Mouse (Mus musculus): Measurements from ENCODE around the gene Lrrc8a. TPM values are rescaled to one million over a fixed set of nuclear protein-coding genes. Genes with fewer than 3 reads are reported as not detected.

Lrrc8a gene
- polyA plus RNA-seq, 1 experiment from 2014 or later = 45.9 TPM

DNA sequence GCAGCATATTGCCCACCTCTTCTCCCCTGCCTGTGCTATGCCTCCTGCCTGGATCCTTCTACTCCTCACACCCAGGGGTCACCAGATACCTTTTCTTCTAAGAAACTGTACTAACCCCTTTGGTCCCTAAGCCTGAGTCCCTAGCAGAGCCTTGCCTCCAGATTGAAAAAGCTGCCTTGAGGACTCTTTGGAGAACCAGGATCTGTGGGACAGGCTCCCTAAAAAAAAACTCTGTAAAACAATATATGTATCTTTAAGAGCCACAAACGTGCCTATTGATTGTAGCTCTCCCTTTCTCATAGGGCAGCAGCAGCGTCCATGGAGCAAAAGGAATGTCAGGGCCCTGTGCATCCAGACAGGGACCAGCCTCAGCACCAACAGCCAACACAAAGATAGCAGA, 2.8 kb downstream of the Lrrc8a start, which contains the start of gene Gm28035:
Gene Gm28035 (plus strand): TSS at position 301 of the 400 bp plus-strand sequence.
- no peak within 1 kb of the TSS for H3K27ac ChIP-seq
- no peak for ATAC-seq (ENCODE audit: insufficient number of reproducible peaks, insufficient read depth, low FRiP score, low TSS enrichment, low read depth)
- H3K4me2 ChIP-seq = peak within 1 kb of the TSS; percentile 88
- H3K9ac ChIP-seq = peak within 1 kb of the TSS; percentile 77
- H3K27me3 ChIP-seq = no peaks in the 10 kb centered on the region
- H3K9me3 ChIP-seq = no peaks in the 10 kb centered on the region
- H3K4me3 ChIP-seq = peak within 1 kb of the TSS; percentile 71; the same call in 1 of the 2 replicates
- WGBS = 87% methylated on average over 2 of the region's 2 CpGs
- peaks cover 23% of the 10 kb centered on the region for H3K4me1 ChIP-seq
- H3K36me3 ChIP-seq = peaks cover 46% of the 10 kb centered on the region

DNA sequence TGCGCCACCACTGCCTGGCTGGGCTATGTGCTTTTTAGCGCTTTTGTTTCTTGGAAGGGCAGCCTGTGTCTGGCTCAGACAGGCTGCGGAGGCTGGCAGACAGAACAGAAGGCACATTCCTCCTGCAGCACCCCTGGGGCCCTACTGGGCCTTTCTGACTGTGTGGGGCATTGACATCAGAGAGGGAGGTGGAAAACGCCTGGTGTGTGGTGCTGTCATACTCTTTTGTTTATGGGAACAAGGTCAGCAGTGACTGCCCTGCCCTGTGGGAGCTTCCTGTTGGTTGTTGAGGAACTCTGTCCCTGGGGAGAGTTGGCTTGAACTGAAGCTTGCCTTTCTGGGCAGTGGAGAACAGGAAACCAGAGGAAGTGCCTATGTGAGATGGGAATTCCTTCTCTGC, 5.0 kb downstream of the Lrrc8a start:
- Histone ChIP-seq H3K9ac (no peak overlapping the region), H3K4me1 (peaks cover 23% of the 10 kb centered on the region), H3K27me3 (no peaks in the 10 kb centered on the region), H3K36me3 (peaks cover 58% of the 10 kb centered on the region), H3K9me3 (no peaks in the 10 kb centered on the region), H3K27ac (no peak overlapping the region), H3K4me2 (no peak overlapping the region), H3K4me3 (no peak overlapping the region)
- 44% methylated on average over 4 of the region's 4 CpGs for WGBS
- ATAC-seq (ENCODE audit: insufficient number of reproducible peaks, insufficient read depth, low FRiP score, low TSS enrichment, low read depth) = no peak

DNA sequence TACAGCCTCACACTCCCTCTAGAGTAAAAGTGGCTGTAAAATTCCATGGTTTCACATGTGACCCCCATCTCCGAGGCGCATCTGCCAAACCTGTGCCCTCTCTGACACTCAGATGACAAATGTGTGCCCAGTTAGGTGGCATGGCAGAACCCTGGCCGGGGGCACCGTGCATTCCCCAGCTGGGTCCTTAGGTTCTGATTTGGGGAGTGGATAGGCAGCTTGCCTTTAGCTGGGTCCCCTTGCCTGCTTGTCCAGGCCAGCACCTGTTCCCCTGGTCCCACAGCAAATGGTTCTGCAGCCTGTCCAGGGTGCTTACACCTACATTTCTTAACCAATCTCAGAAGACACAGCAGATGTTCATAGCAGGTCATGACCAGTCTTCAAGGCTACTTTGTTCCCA, 5.9 kb downstream of the Lrrc8a start:
- WGBS = 96% methylated on average over 4 of the region's 4 CpGs
- no peak overlapping the region for H3K4me2 ChIP-seq
- H3K4me1 ChIP-seq = peaks cover 20% of the 10 kb centered on the region
- H3K4me3 ChIP-seq = no peak overlapping the region
- no peak overlapping the region for H3K27ac ChIP-seq
- peaks cover 63% of the 10 kb centered on the region for H3K36me3 ChIP-seq
- no peak overlapping the region for H3K9ac ChIP-seq
- ATAC-seq (ENCODE audit: insufficient number of reproducible peaks, insufficient read depth, low FRiP score, low TSS enrichment, low read depth) = no peak
- H3K27me3 ChIP-seq = no peaks in the 10 kb centered on the region
- no peaks in the 10 kb centered on the region for H3K9me3 ChIP-seq

DNA sequence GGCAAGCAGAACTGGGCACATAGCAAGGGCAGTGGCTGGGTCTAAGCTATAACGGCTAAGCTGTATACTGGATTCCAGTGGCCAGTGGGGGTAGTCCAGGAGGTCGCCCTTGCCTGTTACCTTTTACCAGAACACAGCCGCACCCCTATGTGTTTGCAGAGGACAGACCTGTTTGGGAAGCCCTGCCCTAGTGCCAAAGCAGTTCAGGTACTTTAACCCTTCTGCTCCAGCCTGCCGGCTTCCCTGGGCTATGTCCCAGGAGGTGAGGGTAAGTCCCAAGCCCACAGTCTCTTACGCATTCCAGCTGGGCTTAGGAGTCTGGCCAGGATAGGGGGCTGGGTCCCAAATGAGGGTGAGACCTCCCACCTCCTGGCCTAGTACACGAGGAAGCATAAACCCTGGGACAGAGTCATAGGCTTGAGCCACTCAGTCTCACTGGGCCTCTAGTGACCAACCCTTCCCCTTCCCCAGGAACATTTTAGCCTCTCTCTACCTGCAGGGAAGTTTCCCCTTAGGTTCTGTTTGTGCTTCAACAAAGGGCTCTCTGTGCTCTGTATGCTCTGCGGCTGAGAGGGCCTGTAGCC, 7.2 kb downstream of the Lrrc8a start:
- H3K4me2 ChIP-seq = no peak overlapping the region
- peaks cover 7% of the 10 kb centered on the region for H3K4me1 ChIP-seq
- 0 out of 2 replicates have a peak overlapping the region, but pooled peaks have one; percentile 7 for H3K27ac ChIP-seq
- H3K36me3 ChIP-seq = peaks cover 75% of the 10 kb centered on the region
- H3K27me3 ChIP-seq = no peaks in the 10 kb centered on the region
- H3K9ac ChIP-seq = no peak overlapping the region
- WGBS = 54% methylated on average over 7 of the region's 7 CpGs
- ATAC-seq (ENCODE audit: insufficient number of reproducible peaks, insufficient read depth, low FRiP score, low TSS enrichment, low read depth) = no peak
- H3K4me3 ChIP-seq = no peak overlapping the region
- H3K9me3 ChIP-seq = no peaks in the 10 kb centered on the region

DNA sequence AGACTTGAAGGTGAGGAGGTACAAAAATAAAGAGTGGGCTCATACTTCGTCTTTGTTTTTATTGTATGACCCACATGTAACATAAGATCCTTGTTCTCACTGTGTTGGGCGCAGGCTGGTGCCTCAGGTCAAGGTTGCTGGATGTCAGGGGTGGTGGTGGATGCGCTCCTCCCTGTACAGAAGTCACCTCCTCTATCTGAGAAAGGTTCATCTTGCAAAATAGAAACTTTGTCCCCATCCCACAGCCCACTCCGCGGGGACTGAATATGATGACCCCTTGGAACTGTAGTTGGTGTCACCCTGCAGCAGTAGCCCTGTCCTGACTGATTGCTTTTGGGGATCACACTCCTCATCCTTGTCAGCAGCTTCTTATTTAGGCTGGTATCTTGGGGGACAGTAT, 9.5 kb downstream of the Lrrc8a start:
- Histone ChIP-seq H3K9ac (no peak overlapping the region), H3K4me1 (peaks cover 13% of the 10 kb centered on the region), H3K4me3 (no peak overlapping the region), H3K36me3 (peaks cover 79% of the 10 kb centered on the region), H3K27me3 (no peaks in the 10 kb centered on the region), H3K27ac (no peak overlapping the region), H3K9me3 (no peaks in the 10 kb centered on the region), H3K4me2 (no peak overlapping the region)
- WGBS = 86% methylated on average over 5 of the region's 5 CpGs
- ATAC-seq (ENCODE audit: insufficient number of reproducible peaks, insufficient read depth, low FRiP score, low TSS enrichment, low read depth) = no peak

DNA sequence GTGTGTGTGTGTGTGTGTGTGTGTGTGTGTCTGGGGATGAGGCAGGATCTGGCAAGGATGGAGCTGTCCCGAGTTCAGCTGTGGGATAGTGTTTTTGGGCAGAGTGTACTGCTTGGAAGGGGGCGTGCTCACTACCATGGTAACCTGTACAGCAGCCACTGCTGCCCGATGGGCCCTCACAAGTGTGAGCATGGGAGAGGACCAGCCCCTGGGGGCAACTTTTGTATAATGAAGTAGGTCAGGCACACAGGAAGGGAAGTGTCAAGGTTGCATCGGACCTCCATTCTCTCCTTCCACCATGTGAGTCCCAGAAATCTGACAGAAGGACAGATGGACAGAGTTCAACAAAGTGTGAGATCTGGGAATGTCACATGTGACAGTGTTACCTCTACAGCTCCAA, 10.2 kb downstream of the Lrrc8a start:
- H3K36me3 ChIP-seq = peaks cover 79% of the 10 kb centered on the region
- no peak for ATAC-seq (ENCODE audit: insufficient number of reproducible peaks, insufficient read depth, low FRiP score, low TSS enrichment, low read depth)
- WGBS = 64% methylated on average over 4 of the region's 4 CpGs

DNA sequence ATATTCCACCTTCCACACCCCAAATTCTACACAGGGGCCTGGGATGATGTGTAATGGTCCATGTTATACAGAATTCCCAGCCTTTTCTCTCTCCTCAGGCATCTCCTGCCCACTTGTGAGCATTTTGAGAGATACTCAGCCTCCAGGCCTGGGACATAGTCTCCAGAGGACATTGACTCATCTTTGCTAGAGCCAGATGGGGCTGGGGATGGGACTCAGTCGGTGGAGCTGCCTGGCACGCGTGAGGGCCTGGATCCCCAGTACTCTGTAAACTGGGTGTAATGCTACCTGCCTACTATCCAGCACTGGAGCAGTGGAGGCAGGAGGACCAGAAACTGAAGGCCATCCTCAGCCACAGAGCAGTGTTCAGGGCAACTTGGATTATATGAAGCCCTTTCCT, 11.7 kb downstream of the Lrrc8a start:
- Histone ChIP-seq H3K4me1 (peaks cover 16% of the 10 kb centered on the region), H3K4me3 (no peak overlapping the region), H3K27me3 (no peaks in the 10 kb centered on the region), H3K4me2 (no peak overlapping the region), H3K27ac (no peak overlapping the region), H3K36me3 (peaks cover 75% of the 10 kb centered on the region), H3K9ac (0 out of 2 replicates have a peak overlapping the region, but pooled peaks have one; percentile 21), H3K9me3 (no peaks in the 10 kb centered on the region)
- no peak for ATAC-seq (ENCODE audit: insufficient number of reproducible peaks, insufficient read depth, low FRiP score, low TSS enrichment, low read depth)
- WGBS = 98% methylated on average over 3 of the region's 3 CpGs

More for the DNA sequence above, 10.2 kb downstream of the Lrrc8a start:
- Histone ChIP-seq H3K27ac (no peak overlapping the region), H3K4me1 (peaks cover 14% of the 10 kb centered on the region), H3K9ac (no peak overlapping the region), H3K27me3 (no peaks in the 10 kb centered on the region), H3K4me3 (no peak overlapping the region), H3K4me2 (no peak overlapping the region), H3K9me3 (no peaks in the 10 kb centered on the region)

DNA sequence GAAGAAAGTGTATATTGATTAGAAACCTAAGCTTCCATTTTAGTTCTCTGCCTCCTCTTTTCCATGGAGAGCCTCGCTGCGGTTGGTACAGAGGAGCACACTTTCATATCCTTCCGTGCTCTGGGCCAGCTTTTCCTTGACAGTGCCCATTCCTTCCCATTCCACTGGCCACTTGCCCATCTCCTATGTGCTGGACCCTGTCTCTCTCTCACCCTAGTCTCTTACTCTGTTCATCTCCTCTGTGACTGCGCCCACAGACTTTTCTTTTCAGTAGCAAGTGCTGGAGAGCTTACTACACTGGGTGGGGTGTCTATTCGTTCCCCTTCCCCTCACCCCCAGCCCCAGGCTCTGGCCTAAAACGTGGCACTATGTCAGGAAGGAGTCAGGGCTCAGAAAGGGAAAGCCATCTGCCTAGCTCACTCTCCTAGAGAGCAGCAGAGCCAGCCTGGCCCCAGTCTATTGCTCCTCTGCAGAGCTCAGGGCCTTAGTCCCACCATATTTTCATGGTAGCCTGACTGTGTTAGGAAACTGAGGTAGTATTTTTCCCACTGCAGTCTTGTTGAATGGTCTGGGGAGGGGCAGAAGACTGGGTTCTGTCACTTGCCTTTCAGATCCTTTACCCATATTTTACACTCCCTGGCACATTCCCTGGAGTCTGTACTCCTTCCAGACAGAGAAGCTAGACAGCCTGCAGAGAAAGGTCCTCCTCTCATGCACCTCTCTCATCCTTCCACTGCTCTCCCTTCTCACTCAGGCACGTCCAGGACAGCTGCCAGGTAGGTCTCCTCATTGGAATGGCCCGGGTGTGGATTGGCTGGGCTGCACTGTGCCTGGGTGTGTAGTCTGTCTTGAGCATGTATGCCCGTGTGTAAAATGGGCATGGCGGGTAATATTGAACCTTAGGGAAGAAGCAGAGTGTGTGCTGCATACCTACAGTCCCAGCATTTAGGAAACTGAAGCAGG, 12.9 kb downstream of the Lrrc8a start:
- Histone ChIP-seq H3K27me3 (no peaks in the 10 kb centered on the region), H3K36me3 (peaks cover 77% of the 10 kb centered on the region), H3K9me3 (no peaks in the 10 kb centered on the region), H3K4me2 (no peak overlapping the region), H3K27ac (no peak overlapping the region), H3K4me1 (peaks cover 14% of the 10 kb centered on the region), H3K9ac (no peak overlapping the region), H3K4me3 (no peak overlapping the region)
- no peak for ATAC-seq (ENCODE audit: insufficient number of reproducible peaks, insufficient read depth, low FRiP score, low TSS enrichment, low read depth)
- 87% methylated on average over 10 of the region's 10 CpGs for WGBS

DNA sequence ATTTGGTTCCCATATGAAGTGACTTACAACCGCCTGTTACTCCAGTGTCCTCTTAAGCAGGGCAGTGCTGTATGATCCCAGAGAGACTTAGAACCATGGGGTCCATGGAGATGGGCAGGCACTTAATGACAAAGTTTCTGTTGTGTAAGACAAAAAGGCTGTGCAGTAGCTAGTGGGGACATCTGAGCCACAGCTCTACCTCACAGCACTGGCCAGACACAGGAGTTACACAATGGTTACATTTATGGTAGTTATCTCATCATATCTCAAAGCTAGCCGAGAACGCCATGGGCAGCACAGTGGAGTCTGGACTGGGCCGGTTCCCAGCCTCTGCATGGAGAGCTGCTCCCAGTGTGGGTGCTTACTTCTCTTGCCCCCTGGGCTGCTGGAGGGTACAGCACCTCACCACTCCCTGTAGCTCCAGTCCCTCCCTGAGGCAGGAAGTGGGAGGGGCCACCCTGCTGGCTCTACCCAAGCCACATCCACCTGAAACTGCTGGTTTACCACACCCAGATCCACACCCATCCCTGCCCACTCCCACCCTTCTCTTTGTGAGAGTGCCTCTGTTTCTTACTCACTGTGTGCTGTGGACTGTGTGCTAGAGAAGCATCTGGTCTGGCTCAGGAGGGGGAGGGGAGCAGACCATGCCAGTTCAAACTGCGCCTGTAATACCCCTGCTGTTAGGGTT, 14.0 kb downstream of the Lrrc8a start:
- Histone ChIP-seq H3K36me3 (peaks cover 78% of the 10 kb centered on the region), H3K4me2 (no peak overlapping the region), H3K27me3 (no peaks in the 10 kb centered on the region), H3K27ac (peak overlapping the region; percentile 22; the same call in 1 of the 2 replicates), H3K4me1 (peaks cover 11% of the 10 kb centered on the region), H3K9me3 (no peaks in the 10 kb centered on the region), H3K9ac (no peak overlapping the region), H3K4me3 (no peak overlapping the region)
- 78% methylated on average over 5 of the region's 5 CpGs for WGBS
- no peak; the same call in 1 of the 2 replicates for ATAC-seq (ENCODE audit: insufficient number of reproducible peaks, insufficient read depth, low FRiP score, low TSS enrichment, low read depth)

DNA sequence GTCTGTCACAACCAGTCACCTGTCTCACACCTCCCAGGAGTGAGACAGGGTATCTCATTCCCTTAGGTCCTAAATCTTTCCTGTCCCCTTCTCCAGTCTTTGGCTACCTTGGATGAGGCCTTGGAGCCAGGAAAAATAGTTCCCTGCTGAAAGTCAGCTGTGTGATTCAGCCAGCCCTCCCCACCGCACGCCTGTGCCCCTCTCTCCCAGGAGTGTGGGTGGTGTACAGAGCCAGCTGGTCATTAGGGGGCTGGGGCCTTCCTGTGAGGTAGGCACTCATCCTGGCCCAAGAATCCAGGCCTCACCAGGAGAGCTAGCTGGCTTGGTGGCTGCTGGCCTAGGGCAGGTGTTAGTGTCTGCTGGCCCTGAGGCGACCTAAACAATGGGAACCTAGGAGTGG, 15.0 kb downstream of the Lrrc8a start:
- 73% methylated on average over 3 of the region's 3 CpGs for WGBS
- H3K4me1 ChIP-seq = peaks cover 11% of the 10 kb centered on the region
- H3K36me3 ChIP-seq = peaks cover 88% of the 10 kb centered on the region
- no peaks in the 10 kb centered on the region for H3K9me3 ChIP-seq
- no peak overlapping the region for H3K27ac ChIP-seq
- no peaks in the 10 kb centered on the region for H3K27me3 ChIP-seq
- no peak overlapping the region for H3K4me2 ChIP-seq
- no peak overlapping the region for H3K9ac ChIP-seq
- ATAC-seq (ENCODE audit: insufficient number of reproducible peaks, insufficient read depth, low FRiP score, low TSS enrichment, low read depth) = no peak
- H3K4me3 ChIP-seq = no peak overlapping the region

DNA sequence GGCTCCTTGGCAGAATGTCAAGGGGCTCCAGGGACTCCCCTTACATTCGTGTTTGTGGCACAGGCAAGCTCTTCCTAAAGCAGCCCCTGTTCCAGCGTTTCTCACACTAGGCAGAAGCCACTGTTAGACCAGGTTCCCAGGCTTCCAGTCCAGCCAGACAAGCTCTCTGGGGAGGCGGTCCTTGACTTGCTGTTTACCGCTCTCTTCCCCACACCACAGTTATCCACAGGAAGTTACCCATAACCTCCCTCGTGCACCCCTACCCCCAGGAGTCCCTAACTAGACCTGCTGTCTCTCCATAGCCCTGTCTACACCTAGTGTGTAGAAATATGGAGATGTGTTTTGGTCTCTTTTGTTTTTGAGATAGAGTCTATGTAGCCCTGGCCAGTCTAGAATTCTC, 16.3 kb downstream of the Lrrc8a start:
- H3K4me1 ChIP-seq = peaks cover 11% of the 10 kb centered on the region
- no peaks in the 10 kb centered on the region for H3K9me3 ChIP-seq
- H3K9ac ChIP-seq = no peak overlapping the region
- ATAC-seq (ENCODE audit: insufficient number of reproducible peaks, insufficient read depth, low FRiP score, low TSS enrichment, low read depth) = no peak
- WGBS = 80% methylated on average over 5 of the region's 5 CpGs
- H3K36me3 ChIP-seq = peaks cover 93% of the 10 kb centered on the region
- no peak overlapping the region for H3K4me3 ChIP-seq
- H3K27me3 ChIP-seq = no peaks in the 10 kb centered on the region
- no peak overlapping the region for H3K4me2 ChIP-seq
- H3K27ac ChIP-seq = no peak overlapping the region

All from embryonic facial prominence, embryonic 13.5 days (tissue).